Mouse (Mus musculus): ENCODE measurements around the gene Mob3b. TPM values are rescaled to one million over a fixed set of nuclear protein-coding genes. Genes with fewer than 3 reads are reported as not detected.

The Mob3b gene
- polyA plus RNA-seq, 1 experiment = 0.12 TPM

- TF ChIP-seq MAX (IDR thresholded peaks at IDR 0.05; ENCODE audit: low read depth) (no peak), CEBPB (IDR thresholded peaks at IDR 0.05; ENCODE audit: insufficient read depth, poor library complexity, severe bottlenecking) (no peak), POLR2A (IDR thresholded peaks at IDR 0.05; ENCODE audit: insufficient read length, low read depth) (no peak), E2F4 (IDR thresholded peaks at IDR 0.05; ENCODE audit: insufficient read depth) (no peak), SRF (IDR thresholded peaks at IDR 0.05; ENCODE audit: control insufficient read depth, insufficient read length, low read depth) (no peak), MYOD1 (IDR thresholded peaks at IDR 0.05; ENCODE audit: control insufficient read depth in 1 of 3, insufficient read length in 2 of 3, low read depth in 2 of 3) (no peak), MYOG (IDR thresholded peaks at IDR 0.05; ENCODE audit: control insufficient read depth in 1 of 3, insufficient read depth in 1 of 3, insufficient read length in 2 of 3, low read depth in 2 of 3) (no peak), TCF3 (IDR thresholded peaks at IDR 0.05; ENCODE audit: insufficient read length, low read depth) (no peak), REST (IDR thresholded peaks at IDR 0.05; ENCODE audit: insufficient read depth, insufficient read length) (no peak), USF1 (IDR thresholded peaks at IDR 0.05; ENCODE audit: low read depth) (no peak), POLR2AphosphoS2 (IDR thresholded peaks at IDR 0.05; ENCODE audit: insufficient read length, low read depth) (no peak), TCF12 (IDR thresholded peaks at IDR 0.05; ENCODE audit: insufficient read depth, poor library complexity, severe bottlenecking) (no peak)
- no peak overlapping the region for H3ac ChIP-seq (ENCODE audit: control insufficient read depth, insufficient read length)
- no peaks in the 10 kb centered on the region for H3K36me3 ChIP-seq (ENCODE audit: control insufficient read depth, insufficient read depth)
- H3K4me3 ChIP-seq = no peak overlapping the region
- no peak overlapping the region for H3K4me2 ChIP-seq (ENCODE audit: low read depth)
- no peaks in the 10 kb centered on the region for H3K27me3 ChIP-seq (ENCODE audit: control insufficient read depth, insufficient read depth, insufficient read length)
- H3K79me2 ChIP-seq (ENCODE audit: control insufficient read depth, insufficient read depth) = no peaks in the 10 kb centered on the region
Observed at GRCm38 (mm10) chr4:35006541-35007260, 150.6 kb downstream of the Mob3b start.

- no peak overlapping the region for H3K4me2 ChIP-seq (ENCODE audit: low read depth)
Observed at GRCm38 (mm10) chr4:35006056-35006455, 151.2 kb downstream of the Mob3b start.

DNA sequence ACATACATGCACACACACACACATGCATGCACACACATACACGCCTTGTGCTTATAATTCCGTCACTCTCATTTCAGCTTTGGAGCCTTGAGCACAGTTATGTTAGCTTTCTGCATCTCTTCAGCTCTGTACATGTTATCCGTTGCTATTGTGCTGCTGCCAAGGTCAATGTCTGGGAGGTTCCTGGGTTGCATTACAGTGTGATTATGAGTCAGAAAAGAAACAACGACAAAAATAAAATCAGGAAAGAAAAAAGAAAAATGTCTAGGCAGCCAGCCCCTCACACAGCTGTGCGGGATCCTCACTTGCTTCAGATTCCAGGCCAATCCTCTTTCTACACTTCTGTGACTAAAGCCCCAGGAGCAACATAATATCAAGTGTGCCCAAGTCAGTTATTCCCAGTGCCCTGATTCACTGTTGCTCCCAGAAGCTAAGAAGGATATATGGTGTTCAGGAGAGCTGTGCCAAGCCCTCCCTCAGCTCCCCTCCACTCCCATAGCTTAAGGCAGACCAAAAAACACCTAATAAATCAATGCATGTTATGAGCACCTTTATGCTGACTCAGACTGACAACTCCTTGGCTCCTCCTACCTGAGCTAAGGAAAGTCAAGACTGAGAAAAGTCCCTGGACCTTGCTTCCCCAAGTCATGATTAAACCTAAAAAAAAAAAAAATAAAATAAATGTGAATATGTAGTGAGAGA lies 152.1 kb downstream of the Mob3b start:
- Histone ChIP-seq H3K4me2 (ENCODE audit: low read depth) (peak overlapping the region; percentile 18), H3K27me3 (ENCODE audit: control insufficient read depth, insufficient read depth, insufficient read length) (no peaks in the 10 kb centered on the region), H3K36me3 (ENCODE audit: control insufficient read depth, insufficient read depth) (no peaks in the 10 kb centered on the region), H3ac (ENCODE audit: control insufficient read depth, insufficient read length) (no peak overlapping the region), H3K4me3 (no peak overlapping the region), H3K79me2 (ENCODE audit: control insufficient read depth, insufficient read depth) (no peaks in the 10 kb centered on the region)
- TF ChIP-seq E2F4 (IDR thresholded peaks at IDR 0.05; ENCODE audit: insufficient read depth) = no peak
- no peak for TF ChIP-seq TCF12 (IDR thresholded peaks at IDR 0.05; ENCODE audit: insufficient read depth, poor library complexity, severe bottlenecking)
- TF ChIP-seq USF1 (IDR thresholded peaks at IDR 0.05; ENCODE audit: low read depth) = no peak
- TF ChIP-seq CEBPB (IDR thresholded peaks at IDR 0.05; ENCODE audit: insufficient read depth, poor library complexity, severe bottlenecking) = no peak
- no peak for TF ChIP-seq POLR2A (IDR thresholded peaks at IDR 0.05; ENCODE audit: insufficient read length, low read depth)
- TF ChIP-seq TCF3 (IDR thresholded peaks at IDR 0.05; ENCODE audit: insufficient read length, low read depth) = no peak
- TF ChIP-seq SRF (IDR thresholded peaks at IDR 0.05; ENCODE audit: control insufficient read depth, insufficient read length, low read depth) = no peak
- TF ChIP-seq POLR2AphosphoS2 (IDR thresholded peaks at IDR 0.05; ENCODE audit: insufficient read length, low read depth) = no peak
- TF ChIP-seq REST (IDR thresholded peaks at IDR 0.05; ENCODE audit: insufficient read depth, insufficient read length) = no peak
- no peak for TF ChIP-seq MYOD1 (IDR thresholded peaks at IDR 0.05; ENCODE audit: control insufficient read depth in 1 of 3, insufficient read length in 2 of 3, low read depth in 2 of 3)
- no peak for TF ChIP-seq MYOG (IDR thresholded peaks at IDR 0.05; ENCODE audit: control insufficient read depth in 1 of 3, insufficient read depth in 1 of 3, insufficient read length in 2 of 3, low read depth in 2 of 3)
- TF ChIP-seq MAX (IDR thresholded peaks at IDR 0.05; ENCODE audit: low read depth) = no peak

More at GRCm38 (mm10) chr4:35006056-35006455, 151.2 kb downstream of the Mob3b start:
- Histone ChIP-seq H3K36me3 (ENCODE audit: control insufficient read depth, insufficient read depth) (no peaks in the 10 kb centered on the region), H3K4me3 (no peak overlapping the region), H3K27me3 (ENCODE audit: control insufficient read depth, insufficient read depth, insufficient read length) (no peaks in the 10 kb centered on the region), H3ac (ENCODE audit: control insufficient read depth, insufficient read length) (no peak overlapping the region), H3K79me2 (ENCODE audit: control insufficient read depth, insufficient read depth) (no peaks in the 10 kb centered on the region)
- TF ChIP-seq POLR2A (IDR thresholded peaks at IDR 0.05; ENCODE audit: insufficient read length, low read depth) = no peak
- no peak for TF ChIP-seq MAX (IDR thresholded peaks at IDR 0.05; ENCODE audit: low read depth)
- no peak for TF ChIP-seq MYOD1 (IDR thresholded peaks at IDR 0.05; ENCODE audit: control insufficient read depth in 1 of 3, insufficient read length in 2 of 3, low read depth in 2 of 3)
- TF ChIP-seq SRF (IDR thresholded peaks at IDR 0.05; ENCODE audit: control insufficient read depth, insufficient read length, low read depth) = no peak
- TF ChIP-seq E2F4 (IDR thresholded peaks at IDR 0.05; ENCODE audit: insufficient read depth) = no peak
- TF ChIP-seq TCF3 (IDR thresholded peaks at IDR 0.05; ENCODE audit: insufficient read length, low read depth) = no peak
- TF ChIP-seq MYOG (IDR thresholded peaks at IDR 0.05; ENCODE audit: control insufficient read depth in 1 of 3, insufficient read depth in 1 of 3, insufficient read length in 2 of 3, low read depth in 2 of 3) = no peak
- no peak for TF ChIP-seq TCF12 (IDR thresholded peaks at IDR 0.05; ENCODE audit: insufficient read depth, poor library complexity, severe bottlenecking)
- TF ChIP-seq REST (IDR thresholded peaks at IDR 0.05; ENCODE audit: insufficient read depth, insufficient read length) = no peak
- no peak for TF ChIP-seq USF1 (IDR thresholded peaks at IDR 0.05; ENCODE audit: low read depth)
- no peak for TF ChIP-seq POLR2AphosphoS2 (IDR thresholded peaks at IDR 0.05; ENCODE audit: insufficient read length, low read depth)
- TF ChIP-seq CEBPB (IDR thresholded peaks at IDR 0.05; ENCODE audit: insufficient read depth, poor library complexity, severe bottlenecking) = no peak

DNA sequence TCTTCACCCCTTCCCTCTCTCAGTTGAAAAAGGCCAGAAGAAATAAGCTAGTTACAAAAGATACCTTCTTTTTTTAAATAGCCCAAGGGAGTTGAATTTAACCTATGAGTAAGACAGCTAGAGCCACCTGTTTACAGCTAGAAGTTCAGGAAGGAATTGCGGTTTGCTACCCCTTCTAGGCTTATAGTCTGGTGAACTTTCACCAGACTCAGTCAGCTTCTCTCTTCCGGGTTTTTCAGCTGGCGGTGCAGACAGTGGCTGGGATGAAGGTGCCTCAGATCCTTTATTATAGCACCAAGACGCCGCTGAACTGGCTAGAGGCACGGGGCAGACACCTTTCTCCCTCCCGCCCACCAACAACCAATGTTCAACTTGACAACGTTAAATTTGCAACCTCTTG lies 152.8 kb downstream of the Mob3b start:
- H3K4me3 ChIP-seq = no peak overlapping the region
- H3K27me3 ChIP-seq (ENCODE audit: control insufficient read depth, insufficient read depth, insufficient read length) = no peaks in the 10 kb centered on the region
- no peaks in the 10 kb centered on the region for H3K79me2 ChIP-seq (ENCODE audit: control insufficient read depth, insufficient read depth)
- TF ChIP-seq SRF (IDR thresholded peaks at IDR 0.05; ENCODE audit: control insufficient read depth, insufficient read length, low read depth) = no peak
- no peak for TF ChIP-seq POLR2A (IDR thresholded peaks at IDR 0.05; ENCODE audit: insufficient read length, low read depth)
- no peak for TF ChIP-seq E2F4 (IDR thresholded peaks at IDR 0.05; ENCODE audit: insufficient read depth)
- TF ChIP-seq MYOG (IDR thresholded peaks at IDR 0.05; ENCODE audit: control insufficient read depth in 1 of 3, insufficient read depth in 1 of 3, insufficient read length in 2 of 3, low read depth in 2 of 3) = no peak
- TF ChIP-seq CEBPB (IDR thresholded peaks at IDR 0.05; ENCODE audit: insufficient read depth, poor library complexity, severe bottlenecking) = no peak
- TF ChIP-seq USF1 (IDR thresholded peaks at IDR 0.05; ENCODE audit: low read depth) = no peak
- no peak for TF ChIP-seq POLR2AphosphoS2 (IDR thresholded peaks at IDR 0.05; ENCODE audit: insufficient read length, low read depth)
- TF ChIP-seq TCF12 (IDR thresholded peaks at IDR 0.05; ENCODE audit: insufficient read depth, poor library complexity, severe bottlenecking) = no peak
- TF ChIP-seq MAX (IDR thresholded peaks at IDR 0.05; ENCODE audit: low read depth) = no peak
- TF ChIP-seq TCF3 (IDR thresholded peaks at IDR 0.05; ENCODE audit: insufficient read length, low read depth) = no peak
- TF ChIP-seq MYOD1 (IDR thresholded peaks at IDR 0.05; ENCODE audit: control insufficient read depth in 1 of 3, insufficient read length in 2 of 3, low read depth in 2 of 3) = no peak
- TF ChIP-seq REST (IDR thresholded peaks at IDR 0.05; ENCODE audit: insufficient read depth, insufficient read length) = no peak
- no peak overlapping the region for H3K4me2 ChIP-seq (ENCODE audit: low read depth)
- no peak overlapping the region for H3ac ChIP-seq (ENCODE audit: control insufficient read depth, insufficient read length)
- H3K36me3 ChIP-seq (ENCODE audit: control insufficient read depth, insufficient read depth) = no peaks in the 10 kb centered on the region

Data from myocyte (in vitro differentiated cells).